Mouse (Mus musculus) liver, postnatal 0 days (tissue): Measurements from ENCODE around the gene Eno2. TPM values are rescaled to one million over a fixed set of nuclear protein-coding genes. Genes with fewer than 3 reads are reported as not detected.
A peak's percentile ranks its signal among the peaks of the same experiment; 100 is the strongest.

ENCODE experiments used
- ATAC-seq: fragments of 200-750 bp; cut with Nextera tagmentation; 2 replicates; pipeline ENCODE4 v1.8.0; 2017; ENCODE audit warnings: mild to moderate bottlenecking, moderate library complexity
- DNase-seq: peaks from one replicate; pipeline ENCODE4 v3.0.0-alpha.2; 2016
- H3K27ac ChIP-seq: fragments of 300-500 bp; sonication (generic); 2 replicates; pipeline ENCODE4 v1.5.1; 2014; ENCODE audit warnings: antibody characterized with exemption, moderate library complexity, mild to moderate bottlenecking, low read depth
- H3K27me3 ChIP-seq: fragments of 300-500 bp; sonication (generic); 2 replicates; pipeline ENCODE4 v1.6.1; 2014; ENCODE audit warnings: low read length, control low read depth, mixed read lengths; ENCODE audit not compliant: insufficient read depth
- H3K36me3 ChIP-seq: fragments of 300-500 bp; sonication (generic); replicated peaks from 2 replicates; pipeline ENCODE4 v1.6.1; 2014; ENCODE audit warnings: mild to moderate bottlenecking, control low read depth, low read length, moderate library complexity, mixed read lengths; ENCODE audit not compliant: insufficient read depth
- H3K4me1 ChIP-seq: fragments of 300-500 bp; sonication (generic); 2 replicates; pipeline ENCODE4 v1.6.1; 2014; ENCODE audit warnings: antibody characterized with exemption, mild to moderate bottlenecking, control low read depth; ENCODE audit not compliant: insufficient read depth
- H3K4me2 ChIP-seq: fragments of 300-500 bp; sonication (generic); 2 replicates; pipeline ENCODE4 v1.6.1; 2014; ENCODE audit warnings: low read depth, mild to moderate bottlenecking, low read length, moderate library complexity, mixed read lengths
- H3K4me3 ChIP-seq: fragments of 300-500 bp; sonication (generic); 2 replicates; pipeline ENCODE4 v1.5.1; 2014; ENCODE audit warnings: low read depth, low read length
- H3K9ac ChIP-seq: fragments of 300-500 bp; sonication (generic); replicated peaks from 2 replicates; pipeline ENCODE4 v1.6.1; 2014; ENCODE audit warnings: mild to moderate bottlenecking, moderate library complexity
- H3K9me3 ChIP-seq: fragments of 300-500 bp; sonication (generic); 2 replicates; pipeline ENCODE4 v1.6.1; 2016; ENCODE audit warnings: mild to moderate bottlenecking, control low read depth, low read length, mixed read lengths
- CTCF ChIP-seq: sonication (generic); IDR thresholded peaks from 2 replicates; pipeline ENCODE4 v1.5.1; 2016; ENCODE audit warnings: antibody characterized with exemption, low read depth
- EP300 ChIP-seq: IDR thresholded peaks from 2 replicates; pipeline ENCODE4 v1.6.1; 2016; ENCODE audit warnings: antibody characterized with exemption, low read depth, mild to moderate bottlenecking
- WGBS: fragments of 180-500 bp; shearing (Covaris S2); extraction: QIAGEN DNeasy Blood & Tissue Kit; methylation state at CpG from one replicate; pipeline ENCODE4 v1.1.7; 2014; ENCODE audit not compliant: insufficient replicate concordance; 5-methylcytosine and 5-hydroxymethylcytosine counted together
- polyA plus RNA-seq: library from polyadenylated mRNA; unstranded; fragments of >200 nt; fragmentation: Nextera tagmentation; extraction: Ambion mirVana; gene quantifications from 2 replicates; pipeline ENCODE4 v1.2.1, GENCODE M21; 2015

Eno2 gene
- polyA plus RNA-seq, 1 experiment from 2014 or later, result 0.27 TPM

- 19% methylated on average over 3 of the region's 3 CpGs for WGBS
- peaks cover 22% of the 10 kb centered on the region for H3K27me3 ChIP-seq
- DNase-seq (no peak), ATAC-seq (no peak)
- peak overlapping the region; percentile 88 for H3K4me2 ChIP-seq
- no peaks in the 10 kb centered on the region for H3K9me3 ChIP-seq
- peak overlapping the region; percentile 79 for H3K9ac ChIP-seq
- peak overlapping the region; percentile 72 for H3K4me3 ChIP-seq
- peak overlapping the region; percentile 92; the same call in 1 of the 2 replicates for H3K27ac ChIP-seq
- H3K36me3 ChIP-seq, result no peaks in the 10 kb centered on the region
- TF ChIP-seq CTCF, result no peak
- no peak for TF ChIP-seq EP300
- H3K4me1 ChIP-seq, result peaks cover 32% of the 10 kb centered on the region
Observed at GRCm38 (mm10) chr6:124755306-124755705, 14.2 kb downstream of the Eno2 start.

- no peak for DNase-seq
- Histone ChIP-seq H3K27ac (no peak overlapping the region), H3K9me3 (no peaks in the 10 kb centered on the region), H3K9ac (no peak overlapping the region), H3K4me3 (no peak overlapping the region), H3K27me3 (peaks cover 22% of the 10 kb centered on the region), H3K4me1 (peaks cover 26% of the 10 kb centered on the region), H3K4me2 (no peak overlapping the region), H3K36me3 (peaks cover 4% of the 10 kb centered on the region; the same call in 1 of the 2 replicates)
- 77% methylated on average over 2 of the region's 2 CpGs for WGBS
- no peak for ATAC-seq
- no peak for TF ChIP-seq CTCF
- TF ChIP-seq EP300, result no peak
Observed at GRCm38 (mm10) chr6:124753861-124754260, 15.6 kb downstream of the Eno2 start.

- Histone ChIP-seq H3K4me3 (no peak overlapping the region), H3K27me3 (peaks cover 5% of the 10 kb centered on the region; the same call in 1 of the 2 replicates), H3K36me3 (peaks cover 4% of the 10 kb centered on the region), H3K9me3 (no peaks in the 10 kb centered on the region), H3K9ac (no peak overlapping the region), H3K27ac (no peak overlapping the region), H3K4me2 (no peak overlapping the region), H3K4me1 (peaks cover 19% of the 10 kb centered on the region)
- ATAC-seq, result no peak
- WGBS, result 77% methylated on average over 8 of the region's 8 CpGs
- DNase-seq, result no peak
- TF ChIP-seq EP300 (no peak), CTCF (no peak)
Observed at GRCm38 (mm10) chr6:124750405-124750804, 19.1 kb downstream of the Eno2 start.

- H3K4me1 ChIP-seq, result peaks cover 19% of the 10 kb centered on the region
- no peak overlapping the region; the same call in 1 of the 2 replicates for H3K4me3 ChIP-seq
- ATAC-seq, result no peak
- H3K36me3 ChIP-seq, result peaks cover 9% of the 10 kb centered on the region
- TF ChIP-seq CTCF (no peak), EP300 (no peak)
- H3K4me2 ChIP-seq, result peak overlapping the region; percentile 96
- no peak overlapping the region for H3K27ac ChIP-seq
- DNase-seq, result no peak
- H3K27me3 ChIP-seq, result no peaks in the 10 kb centered on the region
- H3K9me3 ChIP-seq, result no peaks in the 10 kb centered on the region
- peak overlapping the region; percentile 82 for H3K9ac ChIP-seq
- WGBS, result 82% methylated on average over 7 of the region's 7 CpGs
Observed at GRCm38 (mm10) chr6:124746654-124747632, 22.5 kb downstream of the Eno2 start.

DNA sequence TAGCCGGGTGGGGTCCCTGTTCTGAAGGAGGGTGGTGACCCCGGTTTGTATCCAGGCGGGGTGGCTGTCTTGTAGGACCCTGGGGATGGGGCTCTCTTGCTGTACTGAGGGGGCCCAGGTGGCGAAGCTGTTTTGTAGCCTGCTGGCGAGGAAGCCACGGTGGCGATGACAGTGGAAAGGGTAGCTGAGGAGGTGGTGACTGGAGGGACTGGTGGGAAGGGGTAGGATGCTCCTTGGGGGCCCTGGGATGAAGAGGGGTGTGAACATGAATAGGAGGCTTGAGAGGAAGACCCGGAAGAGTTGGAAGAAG, 23.2 kb downstream of the Eno2 start:
- Histone ChIP-seq H3K4me2 (peak overlapping the region; percentile 96), H3K4me3 (peak overlapping the region; percentile 63), H3K27ac (peak overlapping the region; percentile 91), H3K36me3 (peaks cover 9% of the 10 kb centered on the region), H3K27me3 (no peaks in the 10 kb centered on the region), H3K9ac (peak overlapping the region; percentile 82), H3K4me1 (peaks cover 22% of the 10 kb centered on the region), H3K9me3 (no peaks in the 10 kb centered on the region)
- ATAC-seq (no peak), DNase-seq (no peak)
- TF ChIP-seq EP300, result no peak
- WGBS, result 27% methylated on average over 8 of the region's 8 CpGs

- ATAC-seq (peak; percentile 88), DNase-seq (peak; percentile 95)
- H3K36me3 ChIP-seq, result peaks cover 9% of the 10 kb centered on the region
- peak overlapping the region; percentile 96 for H3K4me2 ChIP-seq
- peak overlapping the region; percentile 63 for H3K4me3 ChIP-seq
- no peaks in the 10 kb centered on the region for H3K27me3 ChIP-seq
- H3K4me1 ChIP-seq, result peaks cover 21% of the 10 kb centered on the region
- peak overlapping the region; percentile 82 for H3K9ac ChIP-seq
- TF ChIP-seq CTCF (peak; percentile 96), EP300 (no peak)
- H3K9me3 ChIP-seq, result no peaks in the 10 kb centered on the region
- WGBS, result under 1% methylated on average over 85 of the region's 85 CpGs
- peak overlapping the region; percentile 91 for H3K27ac ChIP-seq
Observed at GRCm38 (mm10) chr6:124745490-124746295, 23.8 kb downstream of the Eno2 start.
